Mouse (Mus musculus) neutrophil, adult 5-6 weeks (primary cell): ENCODE data around the gene Ms4a6c. TPM values are rescaled to one million over a fixed set of nuclear protein-coding genes. Genes with fewer than 3 reads are reported as not detected.
A peak's percentile ranks its signal among the peaks of the same experiment; 100 is the strongest.
"Not testable (repeated sequence)": the region's sequence is repeated elsewhere in the genome, so short reads cannot be mapped to it uniquely, and the experiment has no call there.

ENCODE experiments used
- ATAC-seq: fragments of 151-379, 151-347 bp; 2 replicates; pipeline ENCODE4 v1.8.0; 2017; ENCODE audit warnings: mild to moderate bottlenecking, moderate TSS enrichment; ENCODE audit not compliant: insufficient number of reproducible peaks, poor library complexity, low FRiP score, severe bottlenecking; ENCODE audit errors: extremely low read depth
- total RNA-seq: library from RNA; stranded (forward); fragments of 200-1000 nt; gene quantifications from 2 replicates; pipeline ENCODE4 v1.2.3, GENCODE M21; 2017

Ms4a6c gene
- total RNA-seq, 1 experiment from 2014 or later, result 34.3 TPM

- no peak for ATAC-seq
Measured at GRCm38 (mm10) chr19:11496361-11496760, 27.2 kb downstream of the Ms4a6c start.

GRCm38 (mm10) chr19:11497300-11497699 lies 28.1 kb downstream of the Ms4a6c start:
- peak; percentile 50 for ATAC-seq

- ATAC-seq, result peak; percentile 45; the same call in 1 of the 2 replicates
Measured at GRCm38 (mm10) chr19:11500796-11501195, 31.6 kb downstream of the Ms4a6c start.

GRCm38 (mm10) chr19:11501326-11501725 lies 32.2 kb downstream of the Ms4a6c start:
- no peak for ATAC-seq

DNA sequence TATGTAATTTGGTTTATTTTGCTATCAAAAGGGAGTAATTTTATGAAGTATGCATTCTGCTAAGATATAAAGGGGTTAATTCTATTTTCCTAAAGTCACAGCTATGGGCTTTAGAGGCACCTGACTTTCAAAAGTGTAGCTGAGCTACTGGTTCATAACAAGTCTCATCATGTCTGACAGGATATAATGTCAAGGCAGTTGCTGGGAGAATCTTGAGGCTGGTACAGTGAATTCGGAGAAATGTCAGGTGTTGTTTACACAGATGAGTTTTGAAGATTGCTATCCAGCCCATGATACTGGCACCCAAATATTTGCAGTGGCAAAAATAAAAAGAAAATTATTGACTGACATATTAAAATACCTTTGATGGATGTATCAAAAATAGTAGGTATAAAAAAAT lies 35.7 kb downstream of the Ms4a6c start:
- ATAC-seq, result no peak

DNA sequence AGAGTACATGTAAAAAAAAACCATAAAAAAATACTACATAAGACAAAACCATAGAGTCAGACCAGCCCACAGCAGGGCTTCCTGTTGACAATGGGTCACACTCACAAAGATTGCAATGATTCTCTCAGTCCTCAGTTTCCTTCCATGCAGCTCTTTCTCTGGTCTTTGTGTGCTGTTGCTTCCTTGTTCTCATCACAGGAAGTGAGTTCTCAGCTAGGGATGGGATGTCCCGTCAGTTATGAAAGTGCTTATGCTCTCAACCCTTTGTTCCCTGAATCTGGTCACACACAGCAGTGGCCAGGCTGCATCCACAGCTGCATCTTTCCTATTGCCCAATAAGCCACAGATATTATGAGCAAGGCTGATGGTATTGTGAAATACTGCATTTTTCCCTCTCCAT lies 44.3 kb downstream of the Ms4a6c start:
- ATAC-seq, result no peak

DNA sequence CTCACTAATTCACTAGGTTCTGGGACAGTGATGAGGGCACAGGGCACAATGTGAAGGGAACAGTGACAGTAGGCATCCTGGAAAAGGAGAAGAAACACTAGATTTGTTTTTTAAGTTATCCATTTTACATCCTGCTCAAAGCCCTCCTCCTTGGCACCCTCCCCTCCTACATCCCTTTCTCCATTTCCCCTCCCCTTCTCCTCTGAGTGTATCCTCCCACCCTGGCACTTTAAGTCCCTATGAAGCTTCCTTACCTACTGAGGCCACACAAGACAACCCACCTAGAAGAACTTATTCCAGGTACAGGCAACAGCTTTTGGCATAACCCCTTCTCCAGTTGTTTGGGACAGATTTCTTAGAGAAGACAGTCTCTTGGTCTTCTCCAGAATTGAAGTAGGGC lies 47.1 kb downstream of the Ms4a6c start, which contains the start of gene Ms4a6b:
TSS of gene Ms4a6b (plus strand) at position 267 of the 400 bp plus-strand sequence.
- no peak for ATAC-seq

GRCm38 (mm10) chr19:11516845-11517244 lies 47.7 kb downstream of the Ms4a6c start:
- ATAC-seq, result peak; percentile 23; the same call in 1 of the 2 replicates

GRCm38 (mm10) chr19:11517373-11517772 lies 48.2 kb downstream of the Ms4a6c start:
- ATAC-seq, result not testable (repeated sequence)

- ATAC-seq, result peak; percentile 37; the same call in 1 of the 2 replicates
Measured at GRCm38 (mm10) chr19:11518356-11518755, 49.2 kb downstream of the Ms4a6c start.

- no peak for ATAC-seq
Measured at GRCm38 (mm10) chr19:11520146-11520545, 51.0 kb downstream of the Ms4a6c start.

Other genes with a start within 250 kb of the Ms4a6c start
- gene Ms4a12, start 236.9 kb upstream of the Ms4a6c start, total RNA-seq, result not detected in 2 replicates
- gene Ms4a1, start 203.1 kb upstream of the Ms4a6c start, total RNA-seq, result 552 and 558 TPM in 2 replicates
- gene Ms4a5, start 185.5 kb upstream of the Ms4a6c start, total RNA-seq, result not detected in 2 replicates
- gene Ms4a14, start 154.9 kb upstream of the Ms4a6c start, total RNA-seq, result not detected in 2 replicates
- 0.49 TPM in 1 of 2 replicates, not detected in the other for gene Ms4a7, start 133.2 kb upstream of the Ms4a6c start, total RNA-seq
- gene Ms4a4a, start 93.8 kb upstream of the Ms4a6c start, total RNA-seq, result 1.4 and 3.7 TPM in 2 replicates
- 129 and 133 TPM in 2 replicates for gene Ms4a4c, start 64.6 kb upstream of the Ms4a6c start, total RNA-seq
- gene Ms4a4b, start 25.8 kb upstream of the Ms4a6c start, total RNA-seq, result 44.8 and 59.4 TPM in 2 replicates
- gene Gm8369, start 16.6 kb downstream of the Ms4a6c start, total RNA-seq, result 335 and 348 TPM in 2 replicates
- gene Ms4a6b, start 47.1 kb downstream of the Ms4a6c start, total RNA-seq, result 108 and 112 TPM in 2 replicates
- gene Ms4a4d, start 67.4 kb downstream of the Ms4a6c start, total RNA-seq, result 0.58 TPM in 1 of 2 replicates, not detected in the other
- gene Ms4a6d, start 135.5 kb downstream of the Ms4a6c start, total RNA-seq, result 3.6 and 7.6 TPM in 2 replicates
- 1.4 and 5.6 TPM in 2 replicates for gene Ms4a2, start 154.4 kb downstream of the Ms4a6c start, total RNA-seq
- not detected in 2 replicates for gene Ms4a3, start 171.5 kb downstream of the Ms4a6c start, total RNA-seq
- not detected in 2 replicates for gene Oosp2, start 191.2 kb downstream of the Ms4a6c start, total RNA-seq
- gene Oosp1, start 221.8 kb downstream of the Ms4a6c start, total RNA-seq, result not detected in 2 replicates
- not detected in 2 replicates for gene Oosp3, start 227.7 kb downstream of the Ms4a6c start, total RNA-seq